Mouse (Mus musculus) thymus, adult 2 months (tissue): Measurements from ENCODE around the gene Zmynd10.

Experiments
- CTCF ChIP-seq: fragments of 200-500 bp; IDR thresholded peaks from 2 replicates; pipeline ENCODE4 v1.5.1; 2012; ENCODE audit warnings: mild to moderate bottlenecking, control low read depth, low read length, moderate library complexity, borderline replicate concordance; ENCODE audit not compliant: control insufficient read depth, poor library complexity, insufficient read depth; ENCODE audit errors: extremely low read depth
- POLR2A ChIP-seq: fragments of 200-500 bp; IDR thresholded peaks from 2 replicates; pipeline ENCODE4 v1.6.1; 2012; ENCODE audit warnings: mild to moderate bottlenecking, low read length, control low read depth, moderate library complexity; ENCODE audit not compliant: control insufficient read depth, poor library complexity, insufficient read depth; ENCODE audit errors: extremely low read depth

DNA sequence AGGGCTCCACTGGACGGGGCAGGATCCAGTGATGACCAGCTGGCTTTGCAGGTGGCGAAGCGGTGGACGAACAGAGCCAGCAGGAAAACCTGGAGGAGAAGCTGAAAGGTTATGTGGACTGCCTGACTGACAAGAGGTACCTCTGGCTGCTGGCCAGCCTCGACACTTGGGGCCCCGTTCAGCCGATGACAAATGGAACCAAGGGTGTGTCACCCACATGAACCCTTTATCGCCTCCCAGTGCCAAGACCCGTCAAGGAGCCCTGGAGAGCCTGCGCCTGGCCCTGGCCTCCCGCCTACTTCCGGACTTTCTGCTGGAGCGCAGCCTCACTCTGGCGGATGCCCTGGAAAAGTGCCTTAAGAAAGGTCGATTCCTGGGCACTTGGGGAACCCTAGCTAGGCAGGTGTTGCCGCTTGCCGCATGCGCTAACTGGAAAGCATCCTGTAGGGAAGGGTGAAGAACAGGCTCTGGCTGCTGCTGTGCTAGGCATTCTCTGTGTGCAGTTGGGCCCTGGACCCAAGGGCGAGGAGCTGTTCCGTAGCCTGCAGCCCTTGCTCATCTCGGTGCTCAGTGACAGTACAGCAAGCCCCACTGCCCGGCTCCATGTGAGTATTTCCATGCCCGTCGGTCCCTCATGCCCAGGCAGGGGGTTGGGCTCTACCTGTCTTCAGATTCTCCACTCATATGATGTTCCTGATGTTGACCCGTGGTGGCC lies 43.1 kb downstream of the Zmynd10 start:
- TF ChIP-seq CTCF (no peak), POLR2A (no peak)
